Mouse (Mus musculus) thymus, adult 2 months (tissue): ENCODE measurements around the gene Nt5c3.

ENCODE experiments used
- CTCF ChIP-seq: fragments of 200-500 bp; IDR thresholded peaks from 2 replicates; pipeline ENCODE4 v1.5.1; 2012; ENCODE audit warnings: mild to moderate bottlenecking, control low read depth, low read length, moderate library complexity, borderline replicate concordance; ENCODE audit not compliant: control insufficient read depth, poor library complexity, insufficient read depth; ENCODE audit errors: extremely low read depth
- POLR2A ChIP-seq: fragments of 200-500 bp; IDR thresholded peaks from 2 replicates; pipeline ENCODE4 v1.6.1; 2012; ENCODE audit warnings: mild to moderate bottlenecking, low read length, control low read depth, moderate library complexity; ENCODE audit not compliant: control insufficient read depth, poor library complexity, insufficient read depth; ENCODE audit errors: extremely low read depth

GRCm38 (mm10) chr6:56904982-56905381 lies 18.8 kb downstream of the Nt5c3 start:
- TF ChIP-seq CTCF (no peak), POLR2A (no peak)
